Mouse (Mus musculus): ENCODE measurements around the gene Olfr312.
"Not testable (repeated sequence)": the region's sequence is repeated elsewhere in the genome, so short reads cannot be mapped to it uniquely, and the experiment has no call there.

Olfr312 gene

DNA sequence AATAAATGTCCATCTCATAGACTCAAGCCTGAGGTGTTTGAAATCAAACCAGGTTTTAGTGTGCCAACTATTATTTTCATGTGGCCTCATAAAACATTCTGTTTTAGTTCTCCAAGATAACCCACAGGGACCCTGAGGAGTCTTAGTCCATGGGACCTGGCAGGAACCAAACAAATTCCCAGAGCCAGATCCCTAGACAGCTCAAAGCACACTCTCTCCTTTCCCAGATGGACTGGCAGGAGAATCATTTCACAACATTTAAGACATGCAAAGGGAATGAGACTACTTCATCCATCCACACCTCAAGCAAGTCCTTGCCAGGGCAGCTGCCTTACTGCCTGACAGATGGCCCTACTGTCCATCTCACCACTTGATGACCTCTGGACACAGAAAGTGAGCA lies at the start of gene Olfr312:
Gene Olfr312, plus strand, starts transcription at position 301 of the 400 bp plus-strand sequence.
- DNase-seq (ENCODE audit: low spot score), result not testable (repeated sequence)

DNA sequence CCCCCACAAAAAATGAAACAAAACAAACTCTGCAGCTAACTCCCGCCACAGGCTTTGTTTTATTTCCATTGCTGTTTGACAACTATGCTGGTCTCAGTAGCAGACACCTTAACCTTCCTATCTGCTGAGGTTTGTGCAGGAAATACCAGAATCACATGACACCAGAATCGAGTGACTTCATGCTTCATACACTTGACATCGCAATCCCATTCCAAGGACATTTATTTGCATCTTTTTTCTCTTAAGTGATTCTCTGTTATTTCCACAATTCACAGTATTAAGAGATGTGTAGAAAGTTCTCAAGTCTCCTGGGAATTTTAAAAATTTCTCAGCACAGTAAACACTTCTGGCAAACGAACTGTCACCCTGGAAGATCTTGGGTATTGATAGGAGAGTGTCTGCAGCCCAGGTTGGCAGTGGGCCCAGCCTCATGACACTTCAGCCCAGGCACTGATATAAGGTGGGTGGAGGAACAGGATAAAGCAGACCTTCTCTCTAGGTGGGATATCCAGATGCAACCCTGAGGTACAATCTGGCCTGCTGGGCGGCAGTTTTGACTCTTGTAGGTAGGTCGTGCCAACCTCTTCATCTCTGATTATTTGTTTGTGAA lies 46.5 kb upstream of the Olfr312 start, which contains the start of gene Olfr314:
Gene Olfr314, plus strand, starts transcription at position 473 of the 610 bp plus-strand sequence.
- no peak for DNase-seq (ENCODE audit: low spot score)

DNA sequence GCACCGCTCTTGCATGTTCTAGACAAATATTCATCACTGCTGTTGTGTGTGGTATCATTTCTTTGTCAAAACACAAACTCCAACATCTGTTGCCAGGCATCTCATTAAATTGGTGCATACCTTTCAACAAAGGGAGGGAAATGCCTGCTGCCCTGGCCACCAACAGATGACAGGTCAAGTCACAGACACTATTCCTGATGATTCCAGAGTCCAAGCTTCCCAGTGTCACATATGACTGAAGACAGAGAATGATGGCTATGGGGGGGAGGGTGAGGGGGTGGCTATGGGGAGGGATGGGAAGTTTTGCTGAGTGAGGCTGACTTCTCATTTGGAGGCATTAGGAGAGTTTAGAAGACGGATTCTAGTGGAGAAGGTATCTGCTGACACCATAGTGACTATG lies 44.9 kb upstream of the Olfr312 start:
- DNase-seq (ENCODE audit: low spot score), result no peak

DNA sequence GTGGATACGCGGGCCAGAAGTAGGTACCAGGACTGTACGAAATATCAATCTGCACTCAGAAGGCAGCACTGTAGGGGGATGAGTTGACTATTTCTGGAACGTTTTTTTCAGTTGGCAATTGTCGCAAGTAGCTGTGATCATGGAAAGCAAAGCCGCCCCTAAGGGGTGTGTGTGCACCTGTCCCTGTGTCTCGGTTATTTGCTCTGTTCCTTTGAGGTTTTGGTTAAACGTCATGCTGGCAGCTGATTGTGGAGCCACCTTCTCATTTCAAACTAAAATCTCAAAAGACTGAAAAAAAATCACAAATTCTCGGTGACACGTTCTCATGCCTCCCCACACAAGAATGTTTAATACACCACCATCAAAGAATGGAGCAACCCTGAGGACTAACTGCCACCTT lies 41.4 kb upstream of the Olfr312 start:
- no peak for DNase-seq (ENCODE audit: low spot score)

DNA sequence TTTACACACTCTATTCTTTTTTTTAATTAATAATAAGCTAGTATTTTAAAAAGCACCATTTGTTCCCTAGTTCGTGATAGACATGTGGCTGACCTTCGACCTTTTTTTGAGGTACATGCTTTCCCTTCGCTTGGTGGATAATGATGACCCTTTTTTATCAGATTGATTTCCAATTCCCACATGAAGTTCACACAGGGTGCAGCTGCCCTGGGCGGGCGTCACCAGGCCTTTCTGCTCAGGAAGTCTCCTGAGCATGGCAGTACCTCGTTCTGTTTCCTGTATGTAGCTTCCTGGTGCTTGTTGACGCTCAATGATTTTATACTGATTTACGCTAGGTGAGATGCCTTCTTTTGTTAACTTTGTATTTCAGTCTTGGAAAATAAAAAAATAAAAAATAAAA lies 40.7 kb upstream of the Olfr312 start:
- DNase-seq (ENCODE audit: low spot score), result no peak

DNA sequence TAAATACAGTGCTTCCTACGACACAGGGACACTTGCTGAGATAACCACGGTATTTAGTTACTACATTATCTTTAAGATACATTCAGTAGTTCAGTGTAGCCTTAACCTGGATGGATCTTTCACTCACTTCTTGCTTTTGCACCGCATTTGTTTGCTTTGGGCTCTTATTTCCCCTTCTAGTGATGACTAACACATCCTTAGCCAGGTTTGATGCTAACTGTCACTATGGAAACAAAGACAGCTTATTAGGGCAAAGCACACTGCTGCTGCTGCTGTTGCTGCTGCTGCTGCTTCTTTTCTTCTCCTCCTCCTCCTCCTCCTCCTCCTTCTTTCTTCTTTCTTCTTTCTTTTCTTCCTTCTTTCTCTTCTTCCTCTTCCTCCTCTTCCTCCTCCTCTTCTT lies 39.5 kb upstream of the Olfr312 start:
- no peak for DNase-seq (ENCODE audit: low spot score)

DNA sequence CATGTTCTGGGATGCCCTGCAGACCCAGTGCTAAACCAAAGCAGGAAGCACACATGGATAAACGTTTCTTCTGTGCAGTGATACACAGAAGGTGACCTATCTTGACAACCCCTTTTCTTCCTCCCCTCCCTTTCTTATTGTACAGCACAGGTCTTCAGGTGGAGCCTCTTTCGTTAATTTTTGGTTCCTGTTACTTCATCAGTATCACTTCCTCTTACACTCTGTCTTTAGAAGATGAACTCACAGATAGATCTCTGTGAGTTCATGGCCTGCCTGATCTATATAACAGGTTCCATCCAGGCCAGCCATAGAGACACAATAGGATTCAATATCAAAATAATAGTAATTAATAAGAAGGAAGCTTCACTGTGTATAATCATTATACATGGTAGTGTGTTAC lies 39.0 kb upstream of the Olfr312 start:
- DNase-seq (ENCODE audit: low spot score), result no peak

DNA sequence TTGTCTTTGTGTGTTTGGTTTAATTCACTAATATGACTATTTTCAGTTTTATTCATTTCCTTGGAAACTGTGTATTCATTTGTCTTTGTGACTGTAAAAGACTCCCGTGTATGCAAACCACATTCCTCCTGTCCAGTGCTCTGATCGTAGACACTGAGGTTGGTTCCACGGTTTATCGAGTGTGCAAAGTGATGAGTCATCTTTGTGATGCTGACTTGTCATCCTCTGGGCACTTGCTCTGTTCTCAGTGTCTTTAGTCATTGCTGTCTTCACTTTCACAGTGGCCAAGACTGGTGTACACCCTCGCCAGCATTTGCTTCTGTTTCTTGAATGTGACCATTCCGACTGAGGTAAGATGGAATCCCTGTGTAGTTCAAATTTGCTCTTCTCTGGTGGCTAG lies 38.4 kb upstream of the Olfr312 start:
- DNase-seq (ENCODE audit: low spot score), result no peak

DNA sequence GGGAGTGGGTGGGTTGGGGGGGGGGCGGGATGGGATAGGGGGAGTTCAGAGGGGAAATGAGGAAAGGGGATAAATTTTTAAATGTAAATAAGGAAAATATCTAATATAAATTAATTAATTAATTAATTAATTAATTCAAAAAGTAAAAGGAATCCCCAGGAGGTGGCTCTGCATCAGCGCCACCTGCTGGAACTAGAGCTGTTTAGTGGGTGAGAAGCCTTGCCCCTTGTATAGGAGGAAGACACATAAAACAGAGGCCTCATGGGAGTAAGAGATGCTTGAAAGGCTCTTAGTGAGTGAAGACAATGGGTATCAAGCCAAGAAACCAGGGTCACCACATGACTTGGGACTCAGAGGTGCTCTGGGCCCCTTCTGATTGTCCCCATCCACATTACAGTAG lies 33.2 kb upstream of the Olfr312 start:
- DNase-seq (ENCODE audit: low spot score), result no peak

DNA sequence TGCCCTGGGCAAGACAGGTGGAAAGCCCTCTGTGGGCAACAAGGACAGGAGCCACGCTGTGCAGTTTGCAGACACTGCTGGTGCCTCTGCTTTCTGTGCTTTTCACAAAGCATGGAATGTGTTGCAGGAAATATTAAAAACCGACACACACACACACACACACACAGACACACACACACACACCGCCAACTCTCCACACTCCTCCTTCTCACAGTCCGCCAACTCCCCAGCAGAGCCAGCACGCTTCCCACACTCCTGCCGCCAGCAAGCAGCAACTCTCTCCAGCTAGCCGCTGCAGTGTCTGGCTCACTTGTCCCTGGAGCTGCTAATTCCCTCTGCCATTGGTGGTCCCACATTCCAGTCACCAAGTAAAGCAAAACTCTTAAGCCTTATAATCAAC lies 32.2 kb upstream of the Olfr312 start:
- no peak for DNase-seq (ENCODE audit: low spot score)

DNA sequence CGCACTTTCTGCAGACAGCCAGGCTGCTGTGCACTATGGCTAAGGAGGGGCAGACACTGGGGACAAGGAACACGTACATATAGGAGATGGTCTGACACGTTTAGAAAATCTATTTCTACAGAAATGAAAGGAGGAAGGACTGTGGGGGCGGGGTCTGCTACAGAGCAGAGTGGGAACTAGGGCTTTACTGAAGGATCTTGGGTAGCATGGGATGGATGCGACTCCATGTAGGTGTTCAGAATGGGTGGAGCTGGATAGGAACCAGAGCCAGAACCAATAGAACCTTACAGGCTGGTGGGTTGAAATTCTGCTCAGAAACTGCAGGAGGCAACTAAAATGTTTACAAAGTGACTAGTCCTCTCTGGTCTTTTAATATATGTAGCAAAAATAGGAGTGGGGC lies 29.3 kb upstream of the Olfr312 start:
- no peak for DNase-seq (ENCODE audit: low spot score)

DNA sequence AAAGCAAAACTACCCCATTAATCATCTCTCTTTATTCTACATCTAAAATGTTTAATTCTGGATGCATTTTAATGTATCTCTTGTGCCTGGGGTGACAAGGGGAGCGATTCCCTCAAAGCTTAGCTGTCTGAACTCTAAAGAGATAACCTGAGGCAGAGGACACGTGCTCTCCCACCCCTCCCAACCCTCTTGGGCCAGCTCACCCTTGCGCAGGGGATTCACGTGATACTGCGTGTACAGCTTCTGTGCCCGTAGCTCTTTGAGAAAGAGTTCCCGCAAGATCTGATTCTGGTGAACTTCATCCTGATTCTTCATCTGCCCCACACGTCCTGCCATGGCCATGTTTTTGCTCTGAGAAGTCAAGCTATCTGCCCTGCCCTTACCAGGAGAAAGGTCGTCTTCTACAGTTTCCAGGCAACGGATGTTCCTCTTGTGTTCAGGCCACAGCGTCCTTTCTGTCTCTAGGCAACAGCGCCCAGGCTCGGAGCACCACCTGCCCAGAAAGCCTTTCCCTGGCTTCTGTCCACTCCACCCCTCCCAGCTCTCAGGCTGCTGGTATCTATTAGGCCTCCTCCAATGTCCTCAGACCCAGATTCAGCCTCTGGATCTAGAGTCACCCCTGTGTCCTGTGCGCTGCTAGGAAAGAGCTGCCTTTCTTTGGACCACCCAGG lies 27.3 kb upstream of the Olfr312 start, which contains the start of gene Fam183b:
Gene Fam183b, minus strand, starts transcription at position 403 of the 671 bp plus-strand sequence.
- DNase-seq (ENCODE audit: low spot score), result no peak

DNA sequence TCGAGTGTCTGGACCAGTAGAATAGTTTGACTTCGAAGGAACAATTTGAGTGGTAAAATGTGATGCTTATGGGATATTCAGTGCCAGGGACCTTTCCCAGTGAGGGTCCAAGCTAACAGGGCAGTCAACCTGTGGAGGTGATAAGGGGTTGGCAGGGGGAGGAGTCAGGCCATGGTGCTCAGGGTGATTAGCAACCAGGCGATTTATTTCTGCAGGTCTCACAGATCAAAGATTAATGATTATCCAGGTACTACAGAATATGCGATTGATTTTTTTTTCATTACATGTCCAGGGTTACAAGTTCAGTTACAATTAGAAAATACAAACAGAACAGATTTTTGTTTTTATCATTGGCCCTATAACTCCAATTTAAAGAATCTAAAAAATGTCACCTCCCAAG lies 25.2 kb upstream of the Olfr312 start:
- DNase-seq (ENCODE audit: low spot score), result no peak

DNA sequence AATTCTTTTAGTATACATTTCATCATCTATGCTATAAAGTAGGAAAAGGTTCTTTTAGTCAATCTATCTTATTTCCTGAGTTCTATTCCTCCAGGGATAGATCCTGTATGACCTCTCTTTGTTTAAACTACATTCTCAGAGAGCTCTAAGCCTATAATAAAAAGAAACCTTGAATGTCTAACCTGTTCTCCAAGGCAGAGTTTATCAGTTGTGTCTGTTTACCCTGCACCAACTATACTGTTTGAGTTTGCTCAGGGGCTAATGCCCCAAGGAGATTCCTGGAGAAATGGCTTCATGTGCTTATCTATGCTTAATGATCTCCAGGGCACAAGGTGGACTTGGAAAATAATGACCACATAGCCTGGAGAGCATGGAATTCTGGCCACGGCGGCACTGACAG lies 24.6 kb upstream of the Olfr312 start:
- no peak for DNase-seq (ENCODE audit: low spot score)

DNA sequence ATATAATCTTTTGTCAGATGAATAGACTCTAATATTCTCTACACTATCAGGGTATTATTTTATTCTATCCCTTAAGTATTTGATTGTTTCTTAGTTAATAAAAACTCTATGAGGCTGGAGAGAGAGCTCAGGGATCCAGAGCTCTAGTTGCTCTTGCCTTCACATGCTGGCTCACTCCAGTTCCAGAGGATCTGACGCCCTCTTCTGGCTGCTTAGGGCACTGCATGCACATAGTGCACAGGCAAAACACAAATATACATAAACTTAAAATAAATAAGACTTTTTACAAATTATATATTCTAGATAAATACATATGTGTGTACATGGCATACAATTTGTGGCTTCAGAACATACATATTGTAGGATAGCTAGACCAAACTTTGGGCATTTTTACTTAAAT lies 17.0 kb upstream of the Olfr312 start:
- DNase-seq (ENCODE audit: low spot score), result no peak

DNA sequence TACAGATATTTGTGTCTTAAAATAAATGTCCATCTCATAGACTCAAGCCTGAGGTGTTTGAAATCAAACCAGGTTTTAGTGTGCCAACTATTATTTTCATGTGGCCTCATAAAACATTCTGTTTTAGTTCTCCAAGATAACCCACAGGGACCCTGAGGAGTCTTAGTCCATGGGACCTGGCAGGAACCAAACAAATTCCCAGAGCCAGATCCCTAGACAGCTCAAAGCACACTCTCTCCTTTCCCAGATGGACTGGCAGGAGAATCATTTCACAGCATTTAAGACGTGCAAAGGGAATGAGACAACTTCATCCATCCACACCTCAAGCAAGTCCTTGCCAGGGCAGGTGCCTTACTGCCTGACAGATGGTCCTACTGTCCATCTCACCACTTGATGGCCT lies 14.3 kb upstream of the Olfr312 start, which contains the start of gene Olfr313:
Gene Olfr313, plus strand, starts transcription at position 301 of the 400 bp plus-strand sequence.
- not testable (repeated sequence) for DNase-seq (ENCODE audit: low spot score)

DNA sequence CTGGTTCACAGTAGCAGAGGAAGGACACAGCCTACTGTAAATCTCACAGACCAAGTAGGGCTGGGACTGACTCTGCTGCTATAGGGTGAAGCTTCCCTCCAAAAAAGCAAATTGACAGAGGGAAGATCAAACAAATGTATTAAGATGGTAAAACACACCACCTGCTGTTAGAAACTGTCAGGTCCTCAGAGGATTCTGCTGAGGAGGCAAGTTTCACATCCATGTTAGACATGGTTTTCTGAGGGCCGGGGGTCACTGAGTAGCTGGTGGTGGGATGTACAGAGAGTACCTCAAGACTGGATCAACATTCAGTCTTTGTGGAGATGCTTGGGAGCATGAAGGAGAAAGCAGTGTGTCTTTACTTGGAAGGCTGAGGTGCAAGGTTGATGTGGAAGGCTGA lies 13.4 kb upstream of the Olfr312 start:
- DNase-seq (ENCODE audit: low spot score), result no peak

DNA sequence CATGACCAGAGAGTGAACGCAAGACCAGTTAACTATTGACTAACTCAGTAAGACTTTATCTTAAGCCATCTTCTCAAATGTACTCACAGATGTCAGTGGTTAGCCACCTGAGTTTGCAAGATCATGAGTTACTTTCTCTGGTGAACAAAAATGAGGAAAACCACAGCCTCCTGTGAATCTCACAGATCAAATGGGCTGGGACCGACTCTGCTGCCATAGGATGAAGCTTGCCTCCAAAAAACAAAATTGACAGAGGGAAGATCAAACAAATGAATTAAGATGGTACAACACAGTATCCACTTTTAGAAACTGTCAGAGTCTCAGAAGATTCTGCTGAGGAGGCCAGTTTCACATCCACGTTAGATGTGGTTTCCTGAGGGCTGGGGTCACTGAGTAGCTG lies 727 bp downstream of the Olfr312 start:
- no peak for DNase-seq (ENCODE audit: low spot score)

DNA sequence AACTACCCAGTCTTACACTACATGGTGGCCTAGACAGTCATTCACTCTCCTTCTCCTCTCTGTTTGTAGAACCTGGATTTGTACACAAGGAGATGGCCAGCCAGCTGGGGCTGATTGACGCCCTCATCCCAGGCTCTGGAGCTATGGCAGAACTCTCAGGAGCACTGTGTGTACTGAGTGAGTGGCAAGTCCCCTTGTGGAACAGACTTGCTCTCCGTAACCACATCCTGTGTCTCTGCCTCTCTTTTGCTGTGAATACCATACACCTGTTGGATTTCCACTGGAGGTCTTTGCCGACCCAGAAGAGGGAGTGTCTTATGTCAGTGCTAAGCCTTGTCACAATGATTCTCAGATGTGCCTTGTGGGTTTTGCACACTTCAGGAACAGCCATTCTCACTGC lies 3.5 kb downstream of the Olfr312 start:
- DNase-seq (ENCODE audit: low spot score), result not testable (repeated sequence)

DNA sequence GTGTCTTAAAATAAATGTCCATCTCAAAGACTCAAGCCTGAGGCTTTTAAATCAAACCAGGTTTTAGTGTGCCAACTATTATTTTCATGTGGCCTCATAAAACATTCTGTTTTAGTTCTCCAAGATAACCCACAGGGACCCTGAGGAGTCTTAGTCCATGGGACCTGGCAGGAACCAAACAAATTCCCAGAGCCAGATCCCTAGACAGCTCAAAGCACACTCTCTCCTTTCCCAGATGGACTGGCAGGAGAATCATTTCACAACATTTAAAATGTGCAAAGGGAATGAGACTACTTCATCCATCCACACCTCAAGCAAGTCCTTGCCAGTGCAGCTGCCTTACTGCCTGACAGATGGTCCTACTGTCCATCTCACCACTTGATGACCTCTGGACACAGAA lies 9.9 kb downstream of the Olfr312 start, which contains the start of gene Olfr311:
Gene Olfr311, plus strand, starts transcription at position 301 of the 400 bp plus-strand sequence.
- not testable (repeated sequence) for DNase-seq (ENCODE audit: low spot score)

DNA sequence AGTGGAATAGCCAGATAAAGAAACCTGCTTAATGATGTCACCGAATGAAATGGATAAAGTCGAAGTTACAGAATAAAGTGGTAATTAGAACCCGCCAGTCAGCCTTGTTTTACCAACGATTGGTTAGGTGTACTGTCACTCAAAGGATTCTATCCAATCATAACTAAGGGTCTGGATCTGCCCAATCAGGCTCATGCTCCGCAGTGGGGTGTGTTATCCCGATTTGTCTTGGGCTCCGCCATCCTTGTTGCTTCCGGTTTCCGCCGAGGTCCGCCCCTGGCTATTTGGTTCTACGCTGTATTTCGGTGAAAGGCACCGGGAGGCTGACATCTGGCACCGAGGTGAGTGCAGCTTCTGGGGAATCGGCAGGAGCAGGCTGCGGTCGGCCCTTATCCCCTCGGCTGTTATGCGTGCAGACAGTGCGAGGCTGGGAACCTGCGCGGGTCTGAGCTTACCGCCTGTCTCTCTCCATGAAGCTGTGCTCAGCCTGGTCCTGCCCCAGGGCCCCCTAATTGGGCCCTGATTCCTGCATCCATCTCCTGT lies 18.0 kb downstream of the Olfr312 start, which contains the start of gene Gm12258:
Gene Gm12258, plus strand, starts transcription at position 240 of the 543 bp plus-strand sequence.
- peak; percentile 42 for DNase-seq (ENCODE audit: low spot score)

DNA sequence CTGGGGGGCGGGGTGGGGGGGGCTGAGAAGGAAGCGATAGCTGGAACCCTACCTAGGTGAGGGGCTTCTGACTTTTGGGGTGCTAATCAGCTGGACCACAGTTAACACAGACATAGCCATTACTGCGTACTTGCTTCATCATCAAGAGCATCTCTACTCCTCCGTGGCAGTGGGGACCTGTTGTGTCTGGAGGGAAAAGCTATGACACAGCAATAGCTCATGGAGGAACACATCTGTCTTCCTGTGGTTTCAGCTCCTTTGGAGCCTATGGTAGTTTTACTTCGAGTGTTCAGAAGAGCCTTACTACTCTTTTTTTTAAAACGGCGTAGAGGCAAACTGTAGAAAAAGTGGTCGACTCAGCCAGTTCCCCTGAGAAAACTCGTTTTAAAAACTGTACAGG lies 18.6 kb downstream of the Olfr312 start:
- DNase-seq (ENCODE audit: low spot score), result no peak

DNA sequence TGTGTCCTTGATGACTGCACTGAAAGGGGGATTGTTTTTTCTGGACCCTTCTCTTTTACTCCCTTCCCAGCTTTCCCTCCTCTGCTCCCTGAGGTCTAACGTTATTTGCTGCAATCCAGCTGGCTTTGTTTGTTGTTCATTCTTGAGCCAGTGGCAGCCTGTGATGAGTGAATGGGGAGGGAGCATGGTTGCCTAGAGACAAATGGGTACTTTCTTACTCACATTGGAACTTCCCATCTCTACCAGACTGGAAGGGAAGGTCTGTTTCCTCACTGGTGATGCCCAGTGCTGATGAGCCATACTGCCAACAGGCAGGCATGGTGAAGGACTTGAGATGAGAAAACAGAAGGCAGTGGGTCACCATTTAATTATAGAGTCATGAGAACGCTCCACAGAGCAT lies 20.7 kb downstream of the Olfr312 start:
- DNase-seq (ENCODE audit: low spot score), result no peak

All from ovary, postnatal 10 days (tissue).